Mouse (Mus musculus): Measurements from ENCODE around the gene Slc9a9. TPM values are rescaled to one million over a fixed set of nuclear protein-coding genes. Genes with fewer than 3 reads are reported as not detected.
"Not testable (repeated sequence)": the region's sequence is repeated elsewhere in the genome, so short reads cannot be mapped to it uniquely, and the experiment has no call there.

Gene Slc9a9
- 10 to 100 TPM; 14.7 to 16.7 TPM for total RNA-seq (2021)
- long read RNA-seq, partial matches to known transcripts, result 3 of 9 reads
- long read RNA-seq, other reads (novel, unspliced or antisense), result 3 of 9 reads

DNA sequence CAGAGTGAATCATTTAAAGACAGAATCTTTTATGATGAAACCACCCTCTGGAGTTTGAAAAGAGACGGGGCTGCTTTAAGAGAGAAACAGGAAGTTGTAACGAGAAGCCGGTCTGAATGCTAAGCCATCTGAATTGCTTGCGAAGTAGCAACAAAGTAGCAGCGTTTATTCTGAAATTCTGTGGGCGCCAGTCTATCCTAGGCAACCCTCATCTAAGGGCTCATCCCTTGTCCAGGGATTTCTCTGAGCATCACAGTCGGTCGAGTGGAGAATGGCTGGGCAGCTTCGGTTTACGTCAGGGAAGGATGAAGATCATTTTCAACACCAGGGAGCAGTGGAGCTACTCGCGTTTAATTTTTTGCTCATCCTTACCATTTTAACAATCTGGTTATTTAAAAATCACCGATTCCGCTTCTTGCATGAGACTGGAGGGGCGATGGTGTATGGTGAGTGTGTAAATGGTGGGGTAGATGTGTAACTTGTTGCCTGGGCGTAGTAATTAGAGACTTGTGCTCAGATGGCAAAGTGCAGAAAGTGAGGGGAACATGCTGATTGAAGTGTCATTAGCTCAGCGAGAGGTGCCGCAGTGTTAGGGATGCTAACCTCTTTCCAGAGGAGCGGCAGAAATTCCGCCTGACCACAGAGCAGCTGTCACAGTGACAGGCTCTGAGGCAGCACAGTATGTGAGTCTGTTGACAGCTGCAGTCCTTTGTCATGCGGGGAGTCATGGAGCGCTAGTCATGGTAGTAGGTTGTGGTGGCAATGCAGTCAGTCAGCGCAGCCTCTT is at the start of gene Slc9a9:
Gene Slc9a9 (plus strand): TSS at position 119 of the 787 bp plus-strand sequence.
- peak; percentile 50 to 53 for DNase-seq (ENCODE audit: low spot score in 2 of 2)

DNA sequence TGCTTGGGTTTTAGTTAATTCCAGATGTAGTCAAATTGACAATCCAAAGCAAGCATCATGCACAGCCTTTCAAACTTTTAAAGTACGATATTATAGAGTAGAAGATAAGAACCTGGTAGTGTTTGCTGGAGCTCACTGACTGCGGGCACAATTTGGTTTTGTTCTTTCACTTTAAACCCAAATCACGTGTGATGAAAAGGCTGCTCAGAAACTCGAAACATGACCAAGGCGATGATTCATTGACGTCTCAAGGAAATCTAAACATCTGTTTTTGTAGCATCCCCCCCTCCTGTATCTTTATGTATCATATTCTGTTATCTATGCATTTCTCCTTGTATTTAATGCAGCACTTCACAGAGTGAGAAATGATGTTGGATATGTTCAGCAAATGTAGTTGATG is 49.4 kb upstream of the Slc9a9 start:
- DNase-seq (ENCODE audit: low spot score in 2 of 2), result no peak

DNA sequence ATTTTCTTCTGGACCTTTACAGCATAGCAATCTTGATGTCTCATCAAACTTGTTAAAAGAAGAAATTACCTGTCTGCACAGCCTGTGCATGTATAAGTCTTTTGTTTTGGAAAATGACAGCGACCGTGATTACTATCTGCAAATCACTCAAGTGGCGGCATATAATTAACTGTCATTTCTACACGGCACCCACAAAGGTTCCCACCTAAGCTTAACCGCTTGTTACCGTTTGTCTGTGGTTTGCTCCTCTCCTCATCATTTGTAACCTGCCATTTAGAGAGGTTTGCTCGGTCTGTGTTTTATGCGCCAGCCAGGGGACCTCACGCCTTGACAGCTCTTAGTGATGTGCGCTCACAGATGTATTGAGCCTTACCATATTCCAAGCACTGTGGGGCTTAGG is 48.9 kb upstream of the Slc9a9 start:
- peak in 1 of 2 experiments; percentile 3 for DNase-seq (ENCODE audit: low spot score in 2 of 2)

DNA sequence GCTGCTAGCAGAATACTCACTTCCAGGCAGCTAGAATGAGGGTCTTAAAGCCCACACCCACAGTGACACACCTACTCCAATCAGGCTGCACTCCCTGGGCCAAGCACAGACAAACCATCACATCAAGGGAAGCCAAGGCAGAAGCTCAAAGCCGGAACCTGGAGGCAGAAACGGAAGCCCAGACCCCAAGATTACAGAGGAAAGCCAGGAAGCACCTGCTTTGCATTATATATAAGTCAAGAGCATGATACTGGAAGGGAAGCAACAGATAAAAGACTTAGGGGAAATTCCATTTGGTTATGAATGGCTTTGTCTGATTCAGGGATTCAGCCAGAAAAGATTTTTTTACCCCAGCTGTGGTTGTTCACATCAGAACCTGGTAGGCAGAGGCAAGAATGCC is 47.8 kb upstream of the Slc9a9 start:
- DNase-seq (ENCODE audit: low spot score in 2 of 2), result no peak

DNA sequence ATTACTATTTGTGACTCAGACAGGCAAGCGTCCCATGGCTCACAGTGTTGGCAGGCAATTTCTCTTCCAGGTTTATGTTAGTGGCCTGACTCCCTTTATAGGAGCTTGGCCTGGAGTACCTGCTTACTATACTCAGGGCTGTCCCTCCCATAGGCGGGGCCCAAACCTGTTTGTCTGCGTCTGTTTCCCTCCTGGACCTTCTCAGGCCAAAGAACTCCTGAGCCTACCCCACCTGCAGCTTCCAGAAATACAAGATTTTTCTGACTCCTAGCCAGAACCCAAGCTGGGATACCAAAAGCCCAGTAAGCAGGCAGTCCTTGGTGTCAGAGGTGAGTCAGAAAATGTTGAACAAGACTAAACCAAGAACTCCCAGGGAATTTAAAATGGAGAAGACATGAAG is 43.0 kb upstream of the Slc9a9 start:
- DNase-seq (ENCODE audit: low spot score in 2 of 2), result no peak

DNA sequence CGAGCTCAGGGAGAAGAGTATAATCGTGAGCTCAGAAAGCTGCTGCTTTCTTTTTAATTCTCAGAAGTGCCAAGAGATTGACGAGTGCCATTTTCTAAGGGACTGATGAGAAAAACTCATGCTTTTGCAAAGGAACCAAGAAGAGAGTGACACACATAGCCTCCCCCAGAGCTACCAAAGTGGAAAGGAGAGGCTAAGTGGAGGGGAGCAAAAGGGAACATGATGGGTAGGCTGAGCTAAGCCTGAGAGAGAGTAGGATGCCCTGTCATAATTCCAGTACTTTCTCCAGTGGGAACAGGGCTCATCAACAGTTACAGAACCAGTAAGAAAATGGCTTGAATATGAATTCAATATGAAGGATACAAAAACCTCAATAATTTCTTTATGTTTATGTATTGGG is 40.8 kb upstream of the Slc9a9 start:
- no peak for DNase-seq (ENCODE audit: low spot score in 2 of 2)

DNA sequence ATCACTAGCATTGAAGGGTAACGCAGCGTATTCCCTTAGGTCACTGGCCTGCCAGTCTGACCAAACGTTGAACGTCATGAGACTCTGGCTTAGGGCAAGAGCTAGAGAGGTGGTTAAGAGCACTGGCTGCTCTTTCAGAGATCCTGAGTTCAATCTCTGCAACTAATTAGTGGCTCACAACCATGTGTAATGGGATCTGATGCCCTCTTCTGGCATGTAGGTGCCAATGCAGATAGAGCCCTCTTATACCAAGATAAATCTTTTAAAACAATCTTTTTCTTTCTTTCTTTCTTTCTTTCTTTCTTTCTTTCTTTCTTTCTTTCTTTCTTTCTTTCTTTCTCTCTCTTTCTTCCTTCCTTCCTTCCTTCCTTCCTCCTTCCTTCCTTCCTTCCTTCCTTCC is 35.4 kb upstream of the Slc9a9 start:
- not testable (repeated sequence) for DNase-seq (ENCODE audit: low spot score in 2 of 2)

DNA sequence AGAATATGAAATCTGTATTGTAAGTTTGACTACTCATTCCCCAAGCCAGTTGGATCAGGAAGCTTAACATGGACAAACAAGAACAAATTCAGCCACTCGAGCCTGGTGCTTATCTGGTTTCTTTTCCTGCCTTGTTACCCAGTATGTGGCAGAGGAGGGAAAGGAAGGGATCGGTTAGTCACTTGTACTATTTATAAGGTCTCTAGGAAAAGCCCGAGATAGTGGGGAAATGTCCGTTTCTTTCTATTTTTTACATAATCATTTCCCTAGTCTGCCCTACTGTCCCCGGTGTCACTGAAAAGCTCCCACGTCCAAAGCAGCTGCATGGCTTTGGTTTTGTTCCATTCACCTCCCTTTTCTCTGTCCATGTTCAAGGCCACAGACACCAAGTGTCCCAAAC is 24.1 kb upstream of the Slc9a9 start:
- DNase-seq (ENCODE audit: low spot score in 2 of 2), result no peak

DNA sequence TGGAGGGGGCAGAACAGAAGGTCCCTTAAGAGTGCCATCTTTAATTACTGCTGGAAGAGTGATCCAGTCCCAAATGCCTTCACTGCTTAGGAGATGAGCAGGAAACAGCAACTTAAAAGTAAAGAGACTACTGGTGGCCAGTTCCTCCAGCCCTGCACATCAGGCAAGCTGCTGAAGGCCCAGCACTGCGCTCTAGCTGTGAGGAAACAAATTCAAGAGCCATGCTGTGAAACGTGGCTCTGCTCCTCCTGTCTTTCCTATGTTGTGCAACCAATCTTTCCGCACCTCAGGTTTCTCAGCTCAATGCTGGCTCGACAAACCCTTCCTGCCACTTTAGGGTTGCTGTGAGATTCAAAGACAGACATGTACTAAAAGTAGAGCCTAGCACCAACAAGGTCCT is 22.3 kb upstream of the Slc9a9 start:
- DNase-seq (ENCODE audit: low spot score in 2 of 2), result no peak

DNA sequence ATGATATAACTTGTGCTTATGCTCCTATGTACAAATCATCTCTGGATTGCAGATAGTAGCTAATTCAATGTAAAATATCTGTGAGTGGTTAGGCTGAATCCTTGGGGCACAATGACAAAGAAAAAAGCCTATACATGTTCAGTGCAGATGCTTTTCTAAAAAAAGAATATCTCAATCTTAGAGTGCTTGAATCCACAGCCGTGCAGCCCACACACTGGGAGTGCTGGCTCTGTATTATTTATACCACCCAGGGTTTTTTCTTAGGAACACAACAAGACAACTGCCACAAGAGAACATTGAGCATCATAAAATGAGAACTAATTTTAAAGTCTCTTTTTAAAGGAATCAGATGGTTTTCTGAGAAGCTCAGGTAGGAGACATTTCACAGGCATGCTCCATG is 19.7 kb upstream of the Slc9a9 start:
- no peak for DNase-seq (ENCODE audit: low spot score in 2 of 2)

DNA sequence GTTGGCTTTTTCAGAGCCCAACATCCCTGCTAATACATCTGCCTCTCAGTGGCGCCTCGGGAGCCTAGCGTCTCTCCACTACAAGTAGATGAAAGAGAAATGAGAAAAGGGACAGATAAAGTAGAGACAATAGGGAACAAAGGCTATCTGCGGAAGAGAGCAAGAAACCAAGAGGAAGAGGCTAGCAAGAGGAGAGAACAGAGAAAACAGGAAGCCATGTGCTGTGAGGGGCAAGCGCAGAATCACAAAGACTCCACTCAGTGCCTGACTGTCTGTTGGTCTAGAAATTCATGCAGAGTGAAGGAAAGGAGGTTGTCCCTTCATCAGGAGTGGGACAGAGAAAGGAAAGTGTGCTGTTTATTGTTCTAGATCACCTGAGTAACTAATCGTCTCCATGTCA is 16.5 kb upstream of the Slc9a9 start:
- no peak for DNase-seq (ENCODE audit: low spot score in 2 of 2)

DNA sequence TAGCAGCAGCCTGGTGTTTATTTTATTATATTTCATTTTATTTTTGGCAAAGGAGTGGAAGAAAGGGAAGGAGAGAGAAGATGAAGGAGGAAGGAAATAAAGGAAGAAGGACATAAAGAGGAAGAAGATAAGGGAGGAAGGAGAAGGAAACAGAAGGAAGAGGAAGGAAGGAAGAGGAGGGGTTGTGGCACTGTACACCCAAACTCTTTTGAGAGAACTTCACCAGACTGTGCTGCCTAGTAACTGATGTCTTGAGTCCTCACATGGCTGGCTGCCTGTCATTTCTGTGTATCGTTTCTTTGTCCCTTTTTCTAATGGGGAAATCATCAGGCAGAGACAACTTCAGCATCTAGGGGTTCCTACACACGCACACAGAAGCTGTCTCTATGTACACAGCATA is 15.9 kb upstream of the Slc9a9 start:
- DNase-seq (ENCODE audit: low spot score in 2 of 2), result no peak

DNA sequence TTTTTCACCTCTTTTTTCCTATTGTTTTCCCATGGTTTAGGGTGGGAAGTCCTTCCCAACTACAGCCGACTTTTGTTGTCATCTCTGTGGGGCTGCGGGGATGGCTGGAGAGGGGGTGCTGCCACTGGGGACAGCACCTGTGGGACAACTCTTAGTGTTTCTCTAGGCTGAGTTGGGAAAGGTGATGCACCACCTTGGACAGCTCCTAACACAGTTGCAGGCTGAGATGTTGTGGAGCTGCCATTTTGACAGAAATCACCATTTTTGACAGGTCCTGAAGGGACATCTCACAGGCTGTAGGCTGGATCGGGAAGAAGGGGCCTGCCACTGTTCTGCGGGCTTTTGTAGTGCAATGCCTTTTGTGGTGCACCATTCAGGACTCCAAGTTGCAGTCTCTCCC is 13.4 kb upstream of the Slc9a9 start:
- DNase-seq (ENCODE audit: low spot score in 2 of 2), result no peak

DNA sequence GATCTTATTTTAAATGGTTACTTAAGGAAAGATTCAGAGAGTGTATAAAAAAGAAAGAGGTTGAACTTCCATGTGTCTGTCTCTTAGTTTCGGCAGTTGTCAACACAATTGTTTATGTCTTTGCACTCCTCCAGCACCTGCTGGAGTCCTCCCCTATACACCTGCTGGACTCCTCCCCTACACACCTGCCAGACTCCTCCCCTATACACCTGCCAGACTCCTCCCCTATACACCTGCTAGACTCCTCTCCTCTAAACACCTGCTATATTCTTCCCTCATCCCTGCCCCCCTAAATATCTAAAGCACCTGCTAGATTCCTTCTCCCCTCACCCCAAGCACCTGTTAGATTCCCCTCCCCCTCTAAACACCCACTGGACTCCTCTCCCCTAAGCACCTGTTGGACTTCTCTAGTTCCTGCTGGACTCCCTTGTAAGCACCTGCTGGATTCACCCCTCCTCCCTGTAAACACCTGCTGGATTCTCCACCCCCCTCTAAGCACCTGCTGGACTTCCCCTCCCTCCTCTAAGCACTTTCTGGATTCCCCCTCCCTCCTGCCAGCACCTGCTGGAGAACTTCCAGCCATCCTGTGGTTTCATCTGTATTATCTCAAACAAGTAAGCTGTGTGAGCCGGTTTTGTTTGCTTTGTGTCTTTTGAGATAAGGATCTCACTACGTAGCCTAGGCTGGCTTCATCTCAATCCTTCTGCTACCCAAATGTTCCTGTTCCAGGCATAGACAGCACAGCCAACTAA is 10.1 kb upstream of the Slc9a9 start:
- DNase-seq (ENCODE audit: low spot score in 2 of 2), result no peak

DNA sequence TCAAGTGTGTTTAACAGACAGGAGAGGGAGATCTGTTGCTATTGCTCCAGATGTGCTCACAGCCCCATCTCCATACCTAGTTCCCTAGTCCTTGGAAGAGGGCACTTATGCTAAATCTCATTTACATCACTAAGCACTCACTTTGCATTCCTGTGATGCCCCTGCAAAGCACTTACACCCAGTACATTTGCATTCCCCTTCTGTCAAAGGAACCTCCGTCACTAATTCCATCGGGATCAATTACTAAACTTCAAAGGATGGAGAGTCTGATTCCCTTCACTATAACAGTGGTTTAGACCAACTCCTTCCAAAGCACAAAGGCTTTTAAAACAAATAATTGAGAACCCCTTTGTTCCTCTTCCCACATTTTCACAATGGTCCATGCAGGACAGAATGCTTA is 7.9 kb upstream of the Slc9a9 start:
- DNase-seq (ENCODE audit: low spot score in 2 of 2), result no peak

DNA sequence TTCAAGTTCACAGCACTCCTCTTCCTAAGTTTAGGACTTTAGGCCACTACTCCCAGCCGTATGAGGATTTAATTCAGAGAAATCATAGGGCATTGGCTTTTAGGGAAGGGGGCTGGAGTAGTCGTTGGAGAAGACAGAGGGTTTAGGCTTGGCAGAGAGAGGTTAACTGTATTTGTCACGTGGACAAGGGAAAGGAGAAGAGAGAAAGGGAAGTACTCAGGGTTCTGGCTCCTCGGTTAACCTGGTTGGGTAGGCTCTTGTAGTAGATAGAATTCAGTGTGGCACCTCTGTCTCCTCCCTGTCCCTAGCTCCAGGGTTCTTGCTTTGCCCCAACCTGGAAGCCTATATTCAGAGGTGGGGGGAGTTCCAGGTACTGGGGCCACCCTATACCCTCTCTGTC is 4.5 kb upstream of the Slc9a9 start:
- no peak for DNase-seq (ENCODE audit: low spot score in 2 of 2)

DNA sequence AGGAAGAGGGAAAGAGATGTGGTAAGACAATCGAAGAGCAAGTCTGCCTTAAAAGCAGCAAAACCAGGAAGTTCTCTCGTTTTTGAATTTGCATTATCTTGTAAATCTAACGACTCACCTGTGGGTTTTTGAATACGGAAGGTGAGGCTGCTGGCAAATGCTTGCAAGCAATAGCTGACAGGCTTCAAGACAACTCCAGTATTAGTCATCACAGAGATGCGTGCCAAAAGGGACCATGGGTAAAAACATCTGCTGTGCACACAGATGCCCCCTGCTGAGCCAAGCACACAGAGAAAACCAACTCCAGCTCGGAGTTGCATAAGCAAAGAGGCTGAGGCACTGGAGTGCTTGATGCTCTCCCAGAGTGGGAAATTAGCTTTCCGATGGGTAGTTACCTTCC is 1.1 kb upstream of the Slc9a9 start:
- peak; percentile 19 to 38 for DNase-seq (ENCODE audit: low spot score in 2 of 2)

DNA sequence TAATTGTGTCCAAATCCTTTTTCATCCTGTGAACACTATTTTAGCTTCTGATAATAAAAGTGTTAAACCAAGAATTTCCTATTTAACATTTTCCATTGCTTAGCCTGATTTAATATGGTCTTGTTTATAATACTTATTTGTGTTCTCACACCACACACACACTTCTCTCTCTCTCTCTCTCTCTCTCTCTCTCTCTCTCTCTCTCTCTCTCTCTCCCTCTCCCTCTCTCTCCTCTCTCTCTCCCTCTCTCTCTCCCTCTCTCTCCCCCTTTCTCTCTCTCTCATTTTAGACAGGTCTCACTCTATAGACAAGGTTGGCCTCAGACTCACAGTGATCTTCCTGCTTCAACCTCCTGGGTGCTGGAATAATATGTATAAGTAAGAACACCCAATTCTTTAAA is 995 bp downstream of the Slc9a9 start:
- no peak for DNase-seq (ENCODE audit: low spot score in 2 of 2)

DNA sequence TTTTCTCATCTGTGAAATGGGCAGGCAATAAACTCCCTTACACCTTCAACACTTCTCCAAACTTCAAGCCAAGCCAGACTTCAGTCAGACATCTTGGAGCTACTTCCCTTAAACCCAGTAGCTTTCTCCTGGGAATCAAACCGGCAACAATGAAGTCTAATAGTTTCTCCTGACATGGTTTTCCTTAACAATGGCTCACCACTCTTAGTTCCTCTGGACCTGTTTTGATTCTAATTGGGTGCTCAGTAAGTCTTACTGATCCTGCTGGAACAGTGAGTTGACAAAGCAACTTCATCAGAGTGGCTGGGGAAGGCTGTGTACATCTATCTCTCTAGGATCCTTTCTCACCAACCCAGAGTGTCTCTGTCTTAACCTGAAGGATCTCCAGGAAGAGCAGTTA is 5.0 kb downstream of the Slc9a9 start:
- no peak for DNase-seq (ENCODE audit: low spot score in 2 of 2)

DNA sequence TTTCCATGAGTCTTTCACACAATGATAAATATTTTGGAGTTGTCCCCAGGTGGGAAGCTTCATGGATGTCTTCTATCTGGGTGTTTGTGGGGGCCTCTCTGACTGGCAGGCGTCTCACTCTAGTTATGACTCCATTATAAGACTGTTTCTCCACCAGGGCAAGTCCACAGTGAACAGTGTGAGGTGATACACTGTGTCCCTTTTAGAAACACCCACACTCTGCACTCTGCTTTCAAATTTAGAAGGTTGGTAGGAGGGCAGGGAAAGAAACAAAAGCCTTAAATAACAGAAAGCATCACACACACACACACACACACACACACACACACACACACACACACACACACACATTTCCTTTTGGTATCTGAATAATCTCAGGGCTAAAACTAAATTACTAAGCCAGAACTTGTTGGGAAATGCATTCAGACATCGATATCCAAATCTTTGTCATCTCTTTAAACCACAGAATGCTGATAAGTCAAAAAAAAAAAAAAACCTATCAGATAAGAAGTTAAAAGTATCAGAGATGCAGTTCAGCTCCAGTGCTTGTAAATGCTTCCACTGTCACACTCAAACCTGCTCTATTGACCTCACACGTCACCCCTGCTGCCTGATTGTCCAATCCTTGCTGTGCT is 8.4 kb downstream of the Slc9a9 start:
- DNase-seq (ENCODE audit: low spot score in 2 of 2), result no peak

DNA sequence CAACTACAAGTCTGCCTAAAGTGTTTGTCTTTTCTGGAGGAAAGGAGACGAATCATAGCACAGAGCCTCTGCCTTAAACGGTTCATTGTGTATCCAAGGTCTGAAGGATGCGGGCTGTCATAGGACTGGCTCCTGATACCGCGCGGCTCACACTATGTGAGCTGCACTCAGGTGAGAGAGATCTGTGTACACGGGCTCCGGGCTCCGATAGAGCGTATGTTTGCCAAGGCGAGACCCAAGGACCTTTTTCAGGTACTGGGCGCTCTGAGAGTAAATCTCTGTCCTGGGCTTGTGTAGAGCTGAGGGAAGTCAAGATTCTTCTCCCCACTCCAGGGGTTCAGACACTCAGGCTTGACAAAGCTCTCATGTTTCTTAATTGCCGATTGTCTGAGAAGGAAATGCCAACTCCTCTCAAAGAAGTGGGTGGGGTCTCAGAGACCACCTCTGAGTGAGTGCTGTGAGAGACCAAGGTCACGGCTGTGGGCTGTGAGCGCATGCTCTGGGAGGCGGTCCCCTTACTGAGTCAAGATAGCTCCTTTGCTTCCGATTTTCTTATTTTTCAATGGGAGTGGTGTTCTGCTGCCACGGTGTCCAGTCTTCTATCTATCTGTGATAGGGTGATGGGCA is 10.9 kb downstream of the Slc9a9 start:
- no peak for DNase-seq (ENCODE audit: low spot score in 2 of 2)

DNA sequence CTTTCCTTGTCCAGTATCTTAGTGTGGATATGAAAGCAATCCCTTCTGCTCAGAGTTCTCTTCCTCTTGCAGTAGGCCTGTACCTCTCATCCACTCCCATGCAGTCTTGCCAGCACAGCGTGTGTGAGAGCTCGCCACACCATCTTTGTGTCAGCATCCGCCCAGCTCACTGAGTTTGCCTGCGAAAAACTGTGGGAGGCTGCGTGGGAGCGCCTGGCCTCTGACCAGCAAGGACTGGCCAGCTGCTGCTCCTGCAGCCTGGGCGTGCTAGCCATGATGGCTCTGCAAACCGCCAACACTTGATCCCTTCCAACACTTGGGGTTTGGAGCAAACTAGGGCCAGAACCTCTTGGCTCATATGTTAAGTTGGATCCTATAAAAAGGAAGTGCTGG is 11.4 kb downstream of the Slc9a9 start:
- peak in 1 of 2 experiments; percentile 31 for DNase-seq (ENCODE audit: low spot score in 2 of 2)

All from layer of hippocampus, postnatal 10 days (tissue).